Mouse (Mus musculus) C2C12 (cell line): Measurements from ENCODE around the gene Pla2g4e. TPM values are rescaled to one million over a fixed set of nuclear protein-coding genes. Genes with fewer than 3 reads are reported as not detected.

Experiments used
- H3K27me3 ChIP-seq: one replicate; pipeline ENCODE4 v1.6.1; 2011; ENCODE audit not compliant: control insufficient read depth, insufficient read depth, insufficient read length
- H3K36me3 ChIP-seq: one replicate; pipeline ENCODE4 v1.6.1; 2011; ENCODE audit not compliant: control insufficient read depth, insufficient read depth
- H3K4me3 ChIP-seq: one replicate; pipeline ENCODE4 v1.5.1; 2011; ENCODE audit warnings: mild to moderate bottlenecking, control low read depth; ENCODE audit not compliant: poor library complexity, insufficient read depth, severe bottlenecking
- H3K79me2 ChIP-seq: one replicate; pipeline ENCODE4 v1.6.1; 2011; ENCODE audit not compliant: control insufficient read depth, insufficient read depth
- H3K79me3 ChIP-seq: one replicate; pipeline ENCODE4 v1.6.1; 2011; ENCODE audit warnings: low read depth, control low read depth
- H3ac ChIP-seq: one replicate; pipeline ENCODE3; 2011; ENCODE audit warnings: low read depth; ENCODE audit not compliant: control insufficient read depth, insufficient read length
- CEBPB ChIP-seq: IDR thresholded peaks from one replicate; pipeline ENCODE4 v1.6.1; 2011; ENCODE audit warnings: low read depth, mild to moderate bottlenecking, control low read depth, moderate library complexity
- CTCF ChIP-seq: IDR thresholded peaks from one replicate; pipeline ENCODE4 v1.5.1; 2011; ENCODE audit not compliant: control insufficient read depth, insufficient read depth, insufficient read length
- FOSL1 ChIP-seq: IDR thresholded peaks from one replicate; pipeline ENCODE4 v1.8.0; 2011; ENCODE audit warnings: mild to moderate bottlenecking, low read length; ENCODE audit not compliant: poor library complexity, insufficient read depth, severe bottlenecking
- MAX ChIP-seq: IDR thresholded peaks from one replicate; pipeline ENCODE4 v1.6.1; 2011; ENCODE audit warnings: mild to moderate bottlenecking, control low read depth
- MYOD1 ChIP-seq: IDR thresholded peaks from one replicate; pipeline ENCODE4 v1.6.1; 2011; ENCODE audit warnings: low read depth; ENCODE audit not compliant: control insufficient read depth, insufficient read length
- MYOG ChIP-seq: IDR thresholded peaks from one replicate; pipeline ENCODE4 v1.6.1; 2011; ENCODE audit not compliant: control insufficient read depth, insufficient read length; ENCODE audit errors: extremely low read depth
- USF1 ChIP-seq: IDR thresholded peaks from one replicate; pipeline ENCODE4 v1.6.1; 2011; ENCODE audit warnings: low read depth, mild to moderate bottlenecking, control low read depth, moderate library complexity
- polyA plus RNA-seq: library from polyadenylated mRNA; unstranded; fragments of >200 nt; fragmentation: generic; extraction: Trizol; gene quantifications from one replicate; pipeline ENCODE4 v1.2.1, GENCODE M21; 2012; ENCODE audit warnings: missing spikeins

Pla2g4e gene
- polyA plus RNA-seq, 1 experiment, result not detected

DNA sequence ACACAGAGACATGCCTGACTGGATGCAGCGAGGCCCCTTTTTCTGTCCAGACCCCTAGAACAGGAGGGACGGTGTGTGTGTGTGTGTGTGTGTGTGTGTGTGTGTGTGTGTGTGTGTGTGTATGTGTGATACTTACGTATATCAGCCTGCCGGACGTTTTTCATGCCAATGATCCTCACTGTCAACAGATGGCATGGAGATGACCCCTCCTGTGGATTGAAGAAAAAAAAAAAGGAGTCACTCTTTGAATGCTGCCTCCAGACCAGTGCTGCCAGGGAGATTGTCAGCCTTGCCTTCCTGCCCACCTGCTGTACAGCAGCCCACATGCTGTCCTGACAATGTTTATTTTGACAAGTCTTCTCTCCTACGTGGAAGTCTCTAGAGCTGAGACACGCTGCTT is 45.1 kb downstream of the Pla2g4e start:
- Histone ChIP-seq H3K79me3 (no peaks in the 10 kb centered on the region), H3K36me3 (no peaks in the 10 kb centered on the region), H3K4me3 (no peak overlapping the region), H3ac (no peak overlapping the region), H3K79me2 (no peaks in the 10 kb centered on the region), H3K27me3 (peaks cover 27% of the 10 kb centered on the region)
- TF ChIP-seq CEBPB, result no peak
- no peak for TF ChIP-seq MYOD1
- TF ChIP-seq USF1, result no peak
- no peak for TF ChIP-seq MAX
- TF ChIP-seq FOSL1, result no peak
- no peak for TF ChIP-seq CTCF
- TF ChIP-seq MYOG, result no peak

DNA sequence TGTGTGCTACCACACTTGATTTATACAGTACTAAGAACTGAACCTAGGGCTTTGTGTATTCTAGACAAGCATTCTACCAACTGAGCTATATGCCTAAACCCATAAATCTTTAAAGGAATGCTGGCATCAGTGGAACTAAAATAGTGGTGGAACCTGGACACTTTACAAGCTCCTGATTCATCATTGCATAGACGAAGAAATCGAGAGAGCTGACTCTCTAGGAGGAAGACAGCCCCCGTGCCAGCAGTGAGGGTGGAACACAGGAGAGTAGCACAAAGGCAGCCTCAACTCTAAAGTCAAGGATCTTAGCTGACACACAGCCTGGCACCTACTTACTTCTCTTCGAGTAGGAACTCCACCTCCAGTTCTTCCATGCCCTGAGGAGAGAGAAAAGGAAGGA is 57.0 kb downstream of the Pla2g4e start:
- H3K4me3 ChIP-seq, result no peak overlapping the region
- no peaks in the 10 kb centered on the region for H3K79me3 ChIP-seq
- no peaks in the 10 kb centered on the region for H3K79me2 ChIP-seq
- peaks cover 12% of the 10 kb centered on the region for H3K27me3 ChIP-seq
- H3K36me3 ChIP-seq, result no peaks in the 10 kb centered on the region
- TF ChIP-seq CEBPB (no peak), MYOD1 (no peak), MYOG (no peak), CTCF (no peak), MAX (no peak), FOSL1 (no peak), USF1 (no peak)
- no peak overlapping the region for H3ac ChIP-seq

DNA sequence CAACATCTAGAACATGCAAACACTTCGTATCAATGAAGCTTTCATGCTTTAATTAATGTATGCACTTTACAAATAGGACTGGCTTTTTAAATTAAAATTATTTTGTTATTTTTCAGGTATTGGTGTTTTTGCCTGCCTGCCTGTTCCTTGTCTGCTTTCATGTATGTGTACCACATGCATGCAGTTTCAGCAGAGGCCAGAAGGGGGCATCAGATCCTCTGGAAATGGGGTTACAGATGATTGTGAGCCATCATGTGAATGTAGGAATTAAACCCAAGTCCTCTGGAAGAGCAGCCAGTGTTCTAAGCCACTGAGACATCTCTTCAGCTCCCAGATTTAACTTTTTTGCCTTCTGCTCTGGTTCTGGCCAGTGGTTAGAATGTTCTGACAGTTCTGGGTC is 57.6 kb downstream of the Pla2g4e start:
- peaks cover 16% of the 10 kb centered on the region for H3K27me3 ChIP-seq
- no peak for TF ChIP-seq USF1
- TF ChIP-seq CEBPB, result no peak
- TF ChIP-seq MYOG, result no peak
- no peak for TF ChIP-seq MAX
- no peak for TF ChIP-seq MYOD1
- TF ChIP-seq CTCF, result no peak
- no peak for TF ChIP-seq FOSL1
- no peaks in the 10 kb centered on the region for H3K36me3 ChIP-seq
- H3K79me3 ChIP-seq, result no peaks in the 10 kb centered on the region
- no peak overlapping the region for H3K4me3 ChIP-seq
- no peak overlapping the region for H3ac ChIP-seq
- H3K79me2 ChIP-seq, result no peaks in the 10 kb centered on the region

DNA sequence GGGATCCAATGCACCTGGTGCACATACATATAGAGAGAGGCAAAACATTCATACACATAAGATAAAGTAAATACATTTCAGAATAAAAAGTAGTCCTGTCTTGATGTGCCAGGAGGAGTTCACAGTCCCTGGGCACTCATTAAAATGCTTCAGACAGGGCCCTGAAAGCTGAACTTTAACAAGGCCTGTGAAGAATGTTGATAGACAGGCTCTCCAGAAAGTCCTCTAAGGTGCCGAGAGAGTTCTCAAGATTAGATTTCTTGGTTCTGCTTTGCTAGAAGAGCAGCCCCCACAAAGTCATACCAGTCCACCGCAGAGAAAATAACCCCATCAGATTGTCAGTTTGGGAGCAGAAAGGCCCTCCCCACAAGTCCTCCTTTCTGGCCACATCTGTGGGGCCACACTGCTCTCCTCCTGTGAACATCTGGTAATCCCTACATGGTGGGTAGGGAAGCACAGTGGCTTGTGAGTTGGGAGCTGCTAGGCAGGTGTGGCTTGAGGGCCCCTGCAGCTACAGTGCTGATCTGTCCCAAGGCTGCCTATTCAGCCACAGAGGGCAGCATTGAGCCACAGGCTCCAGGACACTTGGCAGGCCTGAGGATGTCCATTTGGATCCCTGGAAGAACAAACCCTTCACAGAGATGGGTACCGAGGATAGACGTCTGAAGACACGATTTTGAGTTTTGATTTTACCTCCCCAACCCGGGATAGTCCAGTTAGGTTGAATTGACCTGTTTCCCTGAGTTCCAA is 59.4 kb downstream of the Pla2g4e start:
- H3K79me2 ChIP-seq, result no peaks in the 10 kb centered on the region
- TF ChIP-seq FOSL1, result no peak
- TF ChIP-seq CTCF, result peak; percentile 28
- H3K27me3 ChIP-seq, result peaks cover 17% of the 10 kb centered on the region
- H3ac ChIP-seq, result no peak overlapping the region
- H3K79me3 ChIP-seq, result no peaks in the 10 kb centered on the region
- H3K4me3 ChIP-seq, result no peak overlapping the region
- H3K36me3 ChIP-seq, result no peaks in the 10 kb centered on the region

DNA sequence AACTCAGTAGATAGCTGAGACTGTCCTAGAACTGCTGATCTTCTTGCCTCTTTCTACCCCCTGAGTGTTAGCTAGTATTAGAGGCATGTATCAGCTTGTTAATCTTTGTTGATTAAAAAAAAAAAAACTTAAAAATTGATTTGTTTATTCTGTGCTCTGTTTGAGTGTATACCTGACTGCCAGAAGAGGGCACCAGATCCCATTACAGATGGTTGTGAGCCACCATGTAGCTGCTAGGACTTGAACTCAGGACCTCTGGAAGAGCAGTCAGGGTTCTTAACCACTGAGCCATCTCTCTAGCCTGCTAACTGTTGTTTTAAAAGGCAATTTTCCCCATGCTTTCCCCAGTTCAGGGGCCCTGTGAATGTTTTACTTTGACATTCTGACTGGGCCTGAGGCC is 66.2 kb downstream of the Pla2g4e start:
- Histone ChIP-seq H3K4me3 (no peak overlapping the region), H3K79me3 (no peaks in the 10 kb centered on the region), H3K79me2 (no peaks in the 10 kb centered on the region), H3ac (no peak overlapping the region), H3K27me3 (peaks cover 9% of the 10 kb centered on the region), H3K36me3 (no peaks in the 10 kb centered on the region)
- TF ChIP-seq MAX (no peak), USF1 (no peak), CTCF (no peak), MYOG (no peak)

DNA sequence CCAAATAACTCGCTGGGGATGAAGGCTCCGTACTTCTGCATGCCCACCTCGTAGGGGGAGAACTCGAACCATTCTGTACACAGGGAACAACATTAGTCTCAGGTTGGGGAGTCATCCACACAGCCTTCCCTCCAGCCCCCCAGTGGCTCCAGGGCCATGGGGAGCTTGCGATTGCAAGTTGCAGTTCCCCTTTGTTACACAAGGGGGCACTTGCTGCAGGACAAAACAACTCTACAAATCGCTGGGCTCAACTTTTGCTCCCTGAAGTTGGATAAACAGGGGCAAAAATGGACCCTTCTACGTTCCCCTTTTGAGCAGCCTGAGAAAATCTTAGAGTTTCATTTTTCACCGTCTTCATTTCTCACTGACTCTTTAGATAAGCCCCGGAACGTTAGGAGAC is 71.4 kb downstream of the Pla2g4e start:
- Histone ChIP-seq H3ac (no peak overlapping the region), H3K4me3 (no peak overlapping the region), H3K36me3 (no peaks in the 10 kb centered on the region), H3K27me3 (no peaks in the 10 kb centered on the region), H3K79me2 (no peaks in the 10 kb centered on the region), H3K79me3 (no peaks in the 10 kb centered on the region)
- TF ChIP-seq MYOD1 (no peak), FOSL1 (no peak), CEBPB (no peak), USF1 (no peak), MYOG (no peak), CTCF (no peak), MAX (no peak)
